Mouse (Mus musculus) intestine, embryonic 15.5 days (tissue): ENCODE data around the gene Unc93b1. TPM values are rescaled to one million over a fixed set of nuclear protein-coding genes. Genes with fewer than 3 reads are reported as not detected.

Experiments
- ATAC-seq: fragments of 200-750 bp; cut with Nextera tagmentation; 2 replicates; pipeline ENCODE4 v1.8.0; 2017; ENCODE audit warnings: moderate TSS enrichment, moderate library complexity
- H3K27ac ChIP-seq: fragments of 300-500 bp; sonication (generic); 2 replicates; pipeline ENCODE4 v1.5.1; 2015; ENCODE audit warnings: mild to moderate bottlenecking, inconsistent platforms
- H3K27me3 ChIP-seq: fragments of 300-500 bp; sonication (generic); replicated peaks from 2 replicates; pipeline ENCODE4 v1.6.1; 2015; ENCODE audit warnings: inconsistent platforms
- H3K36me3 ChIP-seq: fragments of 300-500 bp; sonication (generic); 2 replicates; pipeline ENCODE4 v1.6.1; 2015; ENCODE audit warnings: inconsistent platforms
- H3K4me1 ChIP-seq: fragments of 300-500 bp; sonication (generic); replicated peaks from 2 replicates; pipeline ENCODE4 v1.6.1; 2015; ENCODE audit warnings: inconsistent platforms
- H3K4me2 ChIP-seq: fragments of 300-500 bp; sonication (generic); replicated peaks from 2 replicates; pipeline ENCODE4 v1.6.1; 2015; ENCODE audit warnings: mild to moderate bottlenecking, inconsistent platforms
- H3K4me3 ChIP-seq: fragments of 300-500 bp; sonication (generic); replicated peaks from 2 replicates; pipeline ENCODE4 v1.5.1; 2015; ENCODE audit warnings: inconsistent platforms
- H3K9ac ChIP-seq: fragments of 300-500 bp; sonication (generic); 2 replicates; pipeline ENCODE4 v1.6.1; 2015; ENCODE audit warnings: inconsistent platforms
- H3K9me3 ChIP-seq: fragments of 300-500 bp; sonication (generic); 2 replicates; pipeline ENCODE4 v1.6.1; 2016; ENCODE audit warnings: inconsistent platforms
- WGBS: fragments of 180-500 bp; shearing (Covaris S2); methylation state at CpG from one replicate; pipeline ENCODE4 v1.1.7; 2015; 5-methylcytosine and 5-hydroxymethylcytosine counted together
- polyA plus RNA-seq: library from polyadenylated mRNA; unstranded; fragments of >200 nt; fragmentation: Nextera tagmentation; extraction: Ambion mirVana; gene quantifications from 2 replicates; pipeline ENCODE4 v1.2.1, GENCODE M21; 2015

The Unc93b1 gene
- polyA plus RNA-seq, 1 experiment from 2014 or later = 20.2 TPM

DNA sequence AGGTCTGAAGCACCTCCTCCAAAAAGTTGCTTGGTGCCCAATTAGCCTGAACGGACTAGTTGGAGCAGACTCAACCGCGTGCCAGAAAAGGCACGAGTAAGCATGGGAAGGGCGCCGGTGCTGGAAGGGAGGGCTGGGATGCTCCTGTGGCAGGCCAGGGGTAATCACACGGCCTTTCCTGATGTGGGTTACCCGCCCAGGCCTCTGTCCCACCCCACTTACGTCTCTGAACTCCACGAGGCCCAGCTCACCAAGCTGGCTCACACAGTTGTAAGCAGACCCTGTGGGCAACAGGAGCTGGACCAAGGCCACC is 30.7 kb upstream of the Unc93b1 start:
- peak overlapping the region; percentile 85; the same call in 1 of the 2 replicates for H3K4me2 ChIP-seq
- H3K36me3 ChIP-seq = peaks cover 30% of the 10 kb centered on the region
- no peak overlapping the region for H3K4me3 ChIP-seq
- H3K27ac ChIP-seq = no peak overlapping the region
- WGBS = 69% methylated on average over 10 of the region's 10 CpGs
- H3K9ac ChIP-seq = no peak overlapping the region
- H3K27me3 ChIP-seq = no peaks in the 10 kb centered on the region
- no peaks in the 10 kb centered on the region for H3K9me3 ChIP-seq
- peaks cover 34% of the 10 kb centered on the region for H3K4me1 ChIP-seq
- ATAC-seq = no peak

DNA sequence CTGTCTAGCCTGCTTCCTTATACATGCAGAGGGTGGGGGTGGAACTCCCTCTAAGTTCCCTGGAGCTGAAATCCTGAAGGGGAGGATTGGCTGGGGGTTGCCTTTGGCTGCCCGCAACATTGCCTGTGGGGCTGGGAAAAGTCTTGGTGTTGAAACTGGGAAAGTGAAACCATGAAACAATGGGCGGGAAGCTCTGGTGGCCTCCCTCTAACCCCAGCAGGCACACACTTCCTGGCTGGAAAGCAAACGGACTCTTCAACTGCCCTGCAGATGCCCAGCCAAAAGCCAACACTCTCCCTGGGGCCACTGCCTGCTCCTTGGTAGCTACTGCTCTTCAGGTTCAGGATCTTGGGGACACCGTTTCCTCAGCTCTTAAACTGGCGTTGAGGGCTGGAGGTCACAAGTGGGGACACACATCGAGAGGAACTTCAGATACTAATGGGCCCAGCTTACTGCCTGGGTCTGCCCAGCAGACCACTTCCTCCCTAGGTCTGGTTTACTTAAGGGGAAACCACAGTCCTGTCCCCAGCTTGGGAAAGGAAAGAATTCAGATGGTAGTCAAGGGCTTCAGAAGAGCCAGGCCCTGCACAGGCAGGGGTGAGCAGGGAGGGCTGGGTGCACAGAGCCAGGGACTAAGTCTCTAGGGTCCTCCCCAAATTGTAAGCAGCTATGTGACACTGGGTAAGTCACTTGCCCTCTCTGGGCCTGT is 29.6 kb upstream of the Unc93b1 start:
- 26% methylated on average over 6 of the region's 6 CpGs for WGBS
- Histone ChIP-seq H3K27ac (peak overlapping the region; percentile 73), H3K9ac (peak overlapping the region; percentile 71), H3K9me3 (no peaks in the 10 kb centered on the region), H3K4me3 (peak overlapping the region; percentile 60), H3K4me2 (peak overlapping the region; percentile 85), H3K36me3 (peaks cover 40% of the 10 kb centered on the region), H3K27me3 (no peaks in the 10 kb centered on the region), H3K4me1 (peaks cover 34% of the 10 kb centered on the region)
- no peak for ATAC-seq

DNA sequence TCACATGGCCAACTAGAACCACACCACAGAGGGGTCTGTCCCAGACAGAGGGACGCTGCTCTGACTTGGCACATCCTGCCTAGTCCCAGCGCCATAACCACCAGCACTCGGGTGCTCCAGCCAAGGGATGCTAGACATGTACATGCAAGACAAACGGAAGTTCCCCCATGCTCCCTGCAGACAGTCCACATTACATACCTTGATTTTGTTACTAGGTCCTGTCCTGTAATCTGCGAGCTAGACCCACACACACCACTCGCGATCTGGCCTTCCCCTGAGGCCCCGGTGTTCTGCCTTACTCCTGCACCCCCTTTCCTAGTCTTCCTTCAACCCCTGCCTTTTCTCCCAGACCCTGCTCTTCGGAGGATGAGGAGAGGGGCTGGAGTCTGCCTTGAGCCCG is 28.7 kb upstream of the Unc93b1 start:
- peak overlapping the region; percentile 85 for H3K4me2 ChIP-seq
- H3K27ac ChIP-seq = peak overlapping the region; percentile 79
- peak overlapping the region; percentile 60 for H3K4me3 ChIP-seq
- H3K9me3 ChIP-seq = no peaks in the 10 kb centered on the region
- H3K27me3 ChIP-seq = no peaks in the 10 kb centered on the region
- H3K9ac ChIP-seq = peak overlapping the region; percentile 71
- WGBS = 26% methylated on average over 10 of the region's 10 CpGs
- H3K36me3 ChIP-seq = peaks cover 40% of the 10 kb centered on the region
- H3K4me1 ChIP-seq = peaks cover 34% of the 10 kb centered on the region
- ATAC-seq = no peak

DNA sequence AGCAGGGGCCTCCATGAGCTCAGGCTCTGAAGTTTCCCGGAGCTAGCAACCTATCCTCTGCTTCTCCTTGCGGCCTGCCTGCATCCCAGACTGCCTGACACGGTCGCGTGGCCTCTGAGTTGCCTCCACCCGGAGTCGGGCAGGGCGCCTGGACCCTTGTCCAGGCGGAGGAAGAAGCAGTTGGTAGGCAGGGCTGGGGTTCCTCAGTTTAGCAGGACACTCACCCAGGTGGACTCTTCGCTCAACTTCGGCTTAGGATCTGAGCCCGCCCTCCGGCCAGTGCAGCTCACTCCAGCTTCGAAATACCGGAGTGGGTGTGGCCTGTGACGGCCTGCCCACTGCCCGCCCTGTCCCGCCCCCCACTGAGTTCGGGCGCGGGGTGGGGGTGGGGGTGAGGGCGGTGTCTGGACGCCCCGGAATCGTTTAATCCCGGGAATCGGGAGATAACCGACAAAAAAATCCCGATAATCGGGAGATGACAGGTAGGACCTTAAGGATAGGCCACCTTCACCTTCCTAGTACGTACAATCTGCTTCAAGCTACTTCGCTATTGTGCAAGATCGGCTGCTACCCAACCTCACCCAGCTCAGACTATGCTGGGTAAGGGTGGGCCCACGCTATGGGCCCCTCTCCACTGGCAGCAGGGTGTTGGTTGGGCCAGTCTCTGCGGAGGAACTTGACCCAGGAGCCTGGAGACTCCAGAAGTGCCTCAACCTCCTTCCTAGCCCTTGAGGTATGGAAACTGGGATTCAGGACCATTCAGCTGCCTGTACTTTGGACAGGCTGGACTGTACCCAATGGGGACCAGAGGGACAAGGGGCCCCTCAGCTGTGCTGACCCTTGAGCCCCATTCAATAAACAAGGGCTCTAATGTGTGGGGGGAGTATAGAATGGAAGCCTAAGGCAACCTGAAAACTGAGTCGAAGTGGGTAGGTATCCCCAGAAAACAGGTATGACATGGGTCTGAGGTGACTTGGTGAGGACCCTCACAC is 27.9 kb upstream of the Unc93b1 start, which contains the start of gene Tcirg1:
TSS of gene Tcirg1 (minus strand) at position 339 of the 992 bp plus-strand sequence.
- H3K27ac ChIP-seq = peak within 1 kb of the TSS; percentile 79
- H3K9me3 ChIP-seq = no peaks in the 10 kb centered on the region
- H3K36me3 ChIP-seq = peaks cover 34% of the 10 kb centered on the region
- H3K4me1 ChIP-seq = peaks cover 42% of the 10 kb centered on the region
- H3K27me3 ChIP-seq = no peaks in the 10 kb centered on the region
- peak; percentile 92 for ATAC-seq
- H3K4me3 ChIP-seq = peak within 1 kb of the TSS; percentile 60
- H3K9ac ChIP-seq = peak within 1 kb of the TSS; percentile 71
- WGBS = 5% methylated on average over 36 of the region's 36 CpGs
- H3K4me2 ChIP-seq = peak within 1 kb of the TSS; percentile 85

DNA sequence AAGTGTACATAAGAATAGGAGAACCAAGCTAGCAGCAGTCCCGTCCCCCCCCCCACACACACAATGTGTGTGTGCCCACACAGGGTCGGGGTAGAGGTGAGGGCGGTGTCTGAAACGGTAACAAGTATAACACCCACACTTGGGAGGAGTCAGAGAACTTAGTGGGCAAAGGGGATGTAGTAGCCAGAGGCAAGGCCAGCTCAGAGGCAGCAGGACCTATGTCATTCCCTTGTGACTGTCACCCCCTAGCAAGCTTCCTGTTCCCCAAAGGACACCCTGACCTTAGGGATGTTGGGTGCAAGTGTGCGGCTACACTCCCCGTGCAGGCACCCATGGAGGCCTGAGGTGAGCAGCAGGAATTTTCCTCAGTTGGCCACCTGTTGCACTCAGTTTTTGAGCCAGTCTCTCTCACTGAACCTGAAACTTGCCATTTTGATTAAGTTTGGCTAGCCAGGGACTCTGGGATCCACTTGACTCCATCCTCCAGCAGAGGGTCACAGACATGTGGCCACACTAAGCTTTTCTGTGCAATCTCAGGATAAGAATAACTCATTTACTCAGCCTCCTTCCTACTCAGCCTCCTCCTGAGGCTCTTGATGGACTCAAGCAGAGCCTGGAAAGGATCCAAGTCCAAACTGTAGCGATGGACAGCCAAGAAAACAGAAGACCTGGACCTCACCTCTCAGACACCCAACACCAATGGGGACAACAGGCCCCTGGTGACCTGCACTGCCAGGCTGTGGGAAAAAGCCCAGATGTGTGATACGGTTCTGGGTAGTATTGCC is 26.9 kb upstream of the Unc93b1 start:
- Histone ChIP-seq H3K36me3 (peaks cover 24% of the 10 kb centered on the region), H3K9ac (no peak overlapping the region), H3K4me2 (peak overlapping the region; percentile 85), H3K4me1 (peaks cover 43% of the 10 kb centered on the region), H3K4me3 (peak overlapping the region; percentile 60), H3K9me3 (no peaks in the 10 kb centered on the region), H3K27me3 (no peaks in the 10 kb centered on the region), H3K27ac (peak overlapping the region; percentile 79)
- 64% methylated on average over 8 of the region's 8 CpGs for WGBS
- no peak for ATAC-seq

DNA sequence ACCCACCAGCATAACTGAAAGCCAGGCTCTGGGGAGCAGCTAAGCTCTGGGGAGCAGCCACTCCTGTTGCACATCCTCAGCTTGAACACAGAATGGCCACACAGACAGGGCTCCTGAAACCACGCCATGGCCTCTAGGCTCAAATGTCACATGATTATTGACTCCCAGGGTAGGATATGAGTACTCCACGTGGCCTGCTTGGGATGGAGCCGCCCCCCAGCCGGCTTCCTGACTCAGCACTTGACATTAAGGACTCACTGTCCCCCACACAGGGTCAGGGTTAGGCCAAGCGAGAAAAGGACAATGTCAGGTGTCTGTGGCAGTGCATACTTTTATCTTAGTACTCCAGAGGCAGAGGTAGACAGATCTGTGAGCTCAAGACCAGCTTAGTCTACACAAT is 24.8 kb upstream of the Unc93b1 start:
- no peak for ATAC-seq
- Histone ChIP-seq H3K27me3 (no peaks in the 10 kb centered on the region), H3K9ac (no peak overlapping the region), H3K4me3 (no peak overlapping the region), H3K9me3 (no peaks in the 10 kb centered on the region), H3K36me3 (peaks cover 15% of the 10 kb centered on the region), H3K4me1 (peaks cover 36% of the 10 kb centered on the region), H3K4me2 (no peak overlapping the region), H3K27ac (no peak overlapping the region)
- 87% methylated on average over 5 of the region's 5 CpGs for WGBS

DNA sequence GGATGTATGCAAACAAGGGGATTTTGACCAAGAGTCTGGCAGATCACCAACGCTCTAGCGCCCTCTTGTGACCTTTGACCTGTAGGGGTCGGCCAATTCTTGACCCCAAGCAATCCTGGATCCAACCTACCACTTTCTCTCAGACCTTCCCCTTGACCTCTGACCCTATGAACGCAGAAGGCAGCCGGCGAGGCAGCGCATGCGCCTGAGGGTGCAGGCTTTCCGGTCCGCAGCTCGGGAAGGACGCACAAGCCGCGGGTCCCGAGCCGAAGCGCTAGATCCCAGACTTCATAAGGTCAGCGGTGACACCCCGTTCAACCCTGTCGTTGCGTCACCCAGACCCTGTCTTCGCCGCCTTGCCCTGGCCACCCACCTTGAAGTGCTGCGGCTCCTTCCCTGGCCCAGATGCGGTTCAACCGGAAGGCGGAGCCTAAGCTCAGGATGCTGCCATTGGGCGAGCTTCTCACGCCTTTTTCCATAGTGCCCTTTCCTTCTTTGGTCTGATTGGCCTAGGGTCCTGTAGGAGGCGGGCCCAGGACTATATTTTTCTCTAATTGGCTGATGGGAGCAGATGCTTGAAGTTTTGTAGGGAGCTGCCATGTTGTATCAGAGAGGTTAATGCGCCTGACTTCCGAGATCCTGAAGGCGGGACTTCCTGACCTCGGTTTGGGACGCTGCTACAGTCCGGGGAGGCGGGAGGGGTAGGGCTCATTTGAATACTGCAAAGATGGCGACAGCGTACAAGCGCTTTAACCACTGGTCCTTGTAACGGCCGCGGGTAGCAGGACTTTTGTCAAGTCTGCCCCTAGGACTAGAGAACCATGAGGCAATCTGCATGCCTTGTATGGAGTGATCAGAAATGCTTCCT is 22.4 kb upstream of the Unc93b1 start, which contains the start of gene Ndufs8:
TSS of gene Ndufs8 (minus strand) at position 438 of the 868 bp plus-strand sequence.
- peak within 1 kb of the TSS; percentile 76 for H3K4me2 ChIP-seq
- H3K9me3 ChIP-seq = no peaks in the 10 kb centered on the region
- H3K4me3 ChIP-seq = peak within 1 kb of the TSS; percentile 69
- peak; percentile 98 for ATAC-seq
- H3K4me1 ChIP-seq = peaks cover 23% of the 10 kb centered on the region
- no peaks in the 10 kb centered on the region for H3K27me3 ChIP-seq
- H3K27ac ChIP-seq = peak within 1 kb of the TSS; percentile 87
- peak within 1 kb of the TSS; percentile 77 for H3K9ac ChIP-seq
- H3K36me3 ChIP-seq = peaks cover 15% of the 10 kb centered on the region
- under 1% methylated on average over 43 of the region's 43 CpGs for WGBS

DNA sequence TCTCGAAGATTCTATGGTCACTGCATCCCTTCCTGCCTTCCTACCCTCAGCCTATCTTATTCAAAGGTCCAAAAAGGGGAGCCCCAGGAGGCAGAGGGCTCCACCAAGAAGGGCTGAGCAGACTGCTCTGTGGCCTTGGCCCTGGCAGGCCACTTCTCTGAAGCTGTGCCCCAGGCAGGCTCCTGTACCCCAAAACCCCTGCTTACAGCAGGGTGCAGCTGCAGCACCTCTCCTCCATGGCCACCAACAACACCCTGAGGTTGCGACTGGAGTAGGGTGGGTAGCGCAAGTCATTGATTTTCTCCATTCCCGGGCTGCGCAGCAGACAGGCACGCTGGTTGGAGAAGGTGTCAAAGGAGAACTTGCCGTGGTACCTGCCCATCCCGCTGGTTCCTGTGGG is 21.3 kb upstream of the Unc93b1 start:
- Histone ChIP-seq H3K36me3 (peaks cover 12% of the 10 kb centered on the region), H3K9me3 (no peaks in the 10 kb centered on the region), H3K4me3 (peak overlapping the region; percentile 69), H3K27me3 (no peaks in the 10 kb centered on the region), H3K27ac (no peak overlapping the region), H3K4me1 (peaks cover 16% of the 10 kb centered on the region), H3K4me2 (peak overlapping the region; percentile 73), H3K9ac (peak overlapping the region; percentile 44; the same call in 1 of the 2 replicates)
- WGBS = 80% methylated on average over 8 of the region's 8 CpGs
- ATAC-seq = no peak

DNA sequence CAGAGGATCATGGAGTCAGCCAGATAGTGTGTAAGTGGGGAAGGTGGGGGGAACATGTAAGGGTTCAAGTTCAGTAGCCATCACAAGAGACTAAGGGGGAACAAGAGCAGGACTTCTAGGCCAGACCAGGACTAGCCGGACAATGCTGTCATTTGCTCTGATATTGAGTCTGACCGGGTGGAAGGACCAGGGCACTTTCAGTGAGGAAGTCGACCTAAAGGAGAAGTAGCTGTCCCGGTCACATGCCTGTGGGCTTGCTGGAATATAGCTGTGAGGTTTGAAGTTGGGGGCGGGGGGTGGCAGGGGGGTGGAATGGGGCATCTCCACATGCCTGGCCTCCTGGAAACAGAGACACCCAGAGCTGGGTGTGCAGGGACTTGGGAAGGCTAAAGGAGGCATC is 20.5 kb upstream of the Unc93b1 start:
- ATAC-seq = no peak
- H3K27me3 ChIP-seq = no peaks in the 10 kb centered on the region
- H3K4me1 ChIP-seq = peaks cover 16% of the 10 kb centered on the region
- no peak overlapping the region for H3K4me2 ChIP-seq
- no peak overlapping the region for H3K9ac ChIP-seq
- H3K27ac ChIP-seq = no peak overlapping the region
- no peaks in the 10 kb centered on the region for H3K9me3 ChIP-seq
- WGBS = 84% methylated on average over 5 of the region's 5 CpGs
- peaks cover 7% of the 10 kb centered on the region for H3K36me3 ChIP-seq
- H3K4me3 ChIP-seq = no peak overlapping the region

DNA sequence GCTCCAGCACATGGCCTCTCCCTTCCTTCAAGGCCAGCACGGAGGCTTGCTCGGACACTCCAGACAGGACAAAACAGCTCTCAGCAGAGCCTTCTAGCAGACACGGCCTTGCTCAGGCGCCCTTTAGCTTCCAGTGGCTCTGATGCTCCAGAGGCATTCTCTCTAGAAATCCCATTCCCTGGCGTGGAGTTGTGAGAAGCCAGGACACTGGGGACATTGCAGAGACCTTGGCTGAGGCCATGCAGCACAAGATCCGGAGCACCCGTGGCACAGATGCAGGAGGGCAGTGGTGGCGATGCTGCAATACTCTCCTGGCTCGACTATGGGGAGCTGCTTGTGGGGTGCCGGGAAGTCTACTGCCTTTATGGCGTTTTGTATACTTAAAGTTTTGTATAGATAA is 18.3 kb upstream of the Unc93b1 start:
- 71% methylated on average over 11 of the region's 11 CpGs for WGBS
- peaks cover 12% of the 10 kb centered on the region for H3K4me1 ChIP-seq

DNA sequence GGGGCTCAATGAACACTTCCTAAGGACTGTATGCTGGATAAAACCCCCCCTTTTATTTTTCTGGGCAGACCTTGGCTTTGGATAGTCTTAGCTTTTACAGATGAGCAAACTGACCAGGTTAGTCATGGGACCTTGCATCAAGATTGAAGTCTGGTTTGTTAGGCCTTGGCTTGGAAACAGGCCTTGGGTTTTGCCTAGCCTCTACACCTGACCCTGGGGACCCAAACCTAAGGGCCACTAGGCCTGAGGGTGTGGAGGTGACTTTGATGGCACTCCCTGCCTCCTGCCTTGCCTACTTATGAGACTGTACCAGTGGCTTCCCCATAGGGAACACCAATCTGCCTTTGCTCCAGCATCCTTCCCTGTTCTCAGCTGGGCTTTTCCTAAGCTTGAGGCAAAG is 15.1 kb upstream of the Unc93b1 start:
- H3K4me3 ChIP-seq = no peak overlapping the region
- no peak overlapping the region for H3K4me2 ChIP-seq
- no peaks in the 10 kb centered on the region for H3K9me3 ChIP-seq
- peaks cover 7% of the 10 kb centered on the region for H3K4me1 ChIP-seq
- H3K27me3 ChIP-seq = no peaks in the 10 kb centered on the region
- no peak overlapping the region for H3K27ac ChIP-seq
- H3K9ac ChIP-seq = no peak overlapping the region
- no peak for ATAC-seq
- no peaks in the 10 kb centered on the region for H3K36me3 ChIP-seq

More for the DNA sequence above, 18.3 kb upstream of the Unc93b1 start:
- no peak overlapping the region for H3K9ac ChIP-seq
- H3K4me3 ChIP-seq = no peak overlapping the region
- no peak for ATAC-seq
- H3K9me3 ChIP-seq = no peaks in the 10 kb centered on the region
- H3K36me3 ChIP-seq = no peaks in the 10 kb centered on the region
- H3K27ac ChIP-seq = no peak overlapping the region
- H3K27me3 ChIP-seq = no peaks in the 10 kb centered on the region
- no peak overlapping the region for H3K4me2 ChIP-seq
